8 mouse cellular contexts compared by ENCODE assay signal in genomic region chr9:103201561-103202260, GRCm38 (mm10). TPM values are rescaled to one million over a fixed set of nuclear protein-coding genes. Genes with fewer than 3 reads are reported as not detected.
DNase-seq lines count a peak whose midpoint lies in the region; ATAC-seq and TF ChIP-seq lines count a peak whose summit lies in the region.

Gene Srprb, minus strand, starts transcription at chr9:103202137.

- peak within 1 kb of the TSS; percentile 93 for H3ac ChIP-seq in C2C12 (ENCODE audit: control insufficient read depth, insufficient read length, low read depth)
- peak within 1 kb of the TSS; percentile 74 for H3ac ChIP-seq in myocyte (ENCODE audit: control insufficient read depth, insufficient read length)

- DNase-seq in brain, embryonic 14.5 days (ENCODE audit: low read depth) = peak; percentile 97
- peak; percentile 84 for DNase-seq in liver, adult 2 months (ENCODE audit: extremely low read depth, low read depth, low spot score)
- peak; percentile 91 for DNase-seq in splenic B cell, adult 2 months (ENCODE audit: low read depth, low spot score)

- peak within 1 kb of the TSS; percentile 72 for H3K4me3 ChIP-seq in C2C12 (ENCODE audit: insufficient read depth, poor library complexity, severe bottlenecking)
- H3K4me3 ChIP-seq in erythroblast, embryonic 14.5 days (replicated peaks) = peak within 1 kb of the TSS; percentile 74
- peak within 1 kb of the TSS; percentile 93 for H3K4me3 ChIP-seq in heart, embryonic 11.5 days (ENCODE audit: low read depth, low read length)
- peak within 1 kb of the TSS; percentile 89 for H3K4me3 ChIP-seq in kidney, embryonic 16.5 days (ENCODE audit: low read length)
- H3K4me3 ChIP-seq in liver, adult 2 months (ENCODE audit: insufficient read depth, low read depth, low read length) = peak within 1 kb of the TSS; percentile 96
- peak within 1 kb of the TSS; percentile 32 for H3K4me3 ChIP-seq in myocyte

- peaks cover 4% of the 10 kb centered on the region for H3K9me3 ChIP-seq in erythroblast, embryonic 14.5 days (ENCODE audit: control insufficient read depth, low read length)
- H3K9me3 ChIP-seq in heart, embryonic 11.5 days (replicated peaks; ENCODE audit: control insufficient read depth, low read length) = no peaks in the 10 kb centered on the region
- no peaks in the 10 kb centered on the region for H3K9me3 ChIP-seq in kidney, embryonic 16.5 days (ENCODE audit: low read length)

- no peak for TF ChIP-seq CTCF in C2C12 (IDR thresholded peaks at IDR 0.05; ENCODE audit: control insufficient read depth, insufficient read depth, insufficient read length)
- TF ChIP-seq CTCF in brain, embryonic 14.5 days (IDR thresholded peaks at IDR 0.05; ENCODE audit: borderline replicate concordance, extremely low read depth, insufficient read depth, insufficient read length) = no peak
- no peak for TF ChIP-seq CTCF in liver, adult 2 months (IDR thresholded peaks at IDR 0.05; ENCODE audit: low read depth, low read length)

- H3K27me3 ChIP-seq in C2C12 (ENCODE audit: control insufficient read depth, insufficient read depth, insufficient read length) (no peaks in the 10 kb centered on the region), myocyte (ENCODE audit: control insufficient read depth, insufficient read depth, insufficient read length) (no peaks in the 10 kb centered on the region)
- H3K27me3 ChIP-seq in erythroblast, embryonic 14.5 days (ENCODE audit: control insufficient read depth) = no peaks in the 10 kb centered on the region
- H3K27me3 ChIP-seq in heart, embryonic 11.5 days (ENCODE audit: control insufficient read depth, insufficient read depth, low read length) = no peaks in the 10 kb centered on the region
- H3K27me3 ChIP-seq in kidney, embryonic 16.5 days (ENCODE audit: insufficient read depth, low read length) = no peaks in the 10 kb centered on the region
- H3K27me3 ChIP-seq in liver, adult 2 months (ENCODE audit: control insufficient read depth, insufficient read depth, low read length) = no peaks in the 10 kb centered on the region
- H3K27me3 ChIP-seq in splenic B cell, adult 2 months (ENCODE audit: control insufficient read depth, insufficient read depth, low read length, poor library complexity, severe bottlenecking) = no peaks in the 10 kb centered on the region

- TF ChIP-seq POLR2A in brain, embryonic 14.5 days (IDR thresholded peaks at IDR 0.05; ENCODE audit: borderline replicate concordance, extremely low read depth, insufficient read depth, insufficient read length, poor library complexity, severe bottlenecking) = peak; percentile 29; the same call in 1 of the 2 replicates
- TF ChIP-seq POLR2A in liver, adult 2 months (IDR thresholded peaks at IDR 0.05; ENCODE audit: extremely low read depth, insufficient read depth, low read length) = 0 out of 2 replicates have a peak, but pooled peaks have one; percentile 19
- TF ChIP-seq POLR2A in myocyte (IDR thresholded peaks at IDR 0.05; ENCODE audit: insufficient read length, low read depth) = peak; percentile 75

- peak within 1 kb of the TSS; percentile 85 for H3K9ac ChIP-seq in heart, embryonic 11.5 days (ENCODE audit: low read depth, low read length)
- peak within 1 kb of the TSS; percentile 94 for H3K9ac ChIP-seq in kidney, embryonic 16.5 days (replicated peaks; ENCODE audit: low read length)
- H3K9ac ChIP-seq in liver, adult 2 months (ENCODE audit: low read depth, low read length) = peak within 1 kb of the TSS; percentile 94

- H3K79me2 ChIP-seq in C2C12 (ENCODE audit: control insufficient read depth, insufficient read depth) (peaks cover 19% of the 10 kb centered on the region), myocyte (ENCODE audit: control insufficient read depth, insufficient read depth) (peaks cover 5% of the 10 kb centered on the region)
- H3K79me2 ChIP-seq in liver, adult 2 months (ENCODE audit: control insufficient read depth, insufficient read depth, low read length) = no peaks in the 10 kb centered on the region

- H3K79me3 ChIP-seq in C2C12 (ENCODE audit: low read depth) = peaks cover 12% of the 10 kb centered on the region

- H3K36me3 ChIP-seq in C2C12 (ENCODE audit: control insufficient read depth, insufficient read depth) (peaks cover 17% of the 10 kb centered on the region), myocyte (ENCODE audit: control insufficient read depth, insufficient read depth) (peaks cover 16% of the 10 kb centered on the region)
- peaks cover 29% of the 10 kb centered on the region for H3K36me3 ChIP-seq in erythroblast, embryonic 14.5 days (ENCODE audit: control insufficient read depth)
- peaks cover 13% of the 10 kb centered on the region for H3K36me3 ChIP-seq in heart, embryonic 11.5 days (ENCODE audit: control insufficient read depth, insufficient read depth, low read length)
- peaks cover 23% of the 10 kb centered on the region for H3K36me3 ChIP-seq in kidney, embryonic 16.5 days (ENCODE audit: insufficient read depth, low read length)
- peaks cover 15% of the 10 kb centered on the region for H3K36me3 ChIP-seq in liver, adult 2 months (ENCODE audit: control insufficient read depth, insufficient read depth, low read length)
- peaks cover 2% of the 10 kb centered on the region for H3K36me3 ChIP-seq in splenic B cell, adult 2 months (ENCODE audit: control insufficient read depth, insufficient read depth, low read length, poor library complexity, severe bottlenecking)

- H3K4me2 ChIP-seq in heart, embryonic 11.5 days = peak within 1 kb of the TSS; percentile 77
- H3K4me2 ChIP-seq in kidney, embryonic 16.5 days (replicated peaks; ENCODE audit: low read depth, low read length) = peak within 1 kb of the TSS; percentile 77
- H3K4me2 ChIP-seq in myocyte (ENCODE audit: low read depth) = peak within 1 kb of the TSS; percentile 86

- WGBS in heart, embryonic 11.5 days (ENCODE audit: insufficient replicate concordance) = under 1% methylated on average over 45 of the region's 45 CpGs
- 0% methylated on average over 45 of the region's 45 CpGs for WGBS in kidney, embryonic 16.5 days
- 1% methylated on average over 45 of the region's 45 CpGs for WGBS in liver, adult 2 months

- H3K4me1 ChIP-seq in erythroblast, embryonic 14.5 days (ENCODE audit: control insufficient read depth) = peaks cover 28% of the 10 kb centered on the region
- H3K4me1 ChIP-seq in heart, embryonic 11.5 days (ENCODE audit: control insufficient read depth, insufficient read depth, low read length) = peaks cover 3% of the 10 kb centered on the region; the same call in 1 of the 2 replicates
- H3K4me1 ChIP-seq in kidney, embryonic 16.5 days (ENCODE audit: insufficient read depth, low read length) = peaks cover 5% of the 10 kb centered on the region
- H3K4me1 ChIP-seq in liver, adult 2 months (ENCODE audit: control insufficient read depth, insufficient read depth, low read length) = 0 out of 2 replicates have a peak, but pooled peaks cover 3% of the 10 kb centered on the region

- ATAC-seq in heart, embryonic 11.5 days (replicated peaks; ENCODE audit: insufficient number of reproducible peaks, low FRiP score, low TSS enrichment) = peak; percentile 98
- ATAC-seq in kidney, embryonic 16.5 days (ENCODE audit: low FRiP score, low TSS enrichment) = peak; percentile 99

- peak within 1 kb of the TSS; percentile 89 for H3K27ac ChIP-seq in heart, embryonic 11.5 days (ENCODE audit: low read depth, low read length)
- H3K27ac ChIP-seq in kidney, embryonic 16.5 days (ENCODE audit: low read length) = peak within 1 kb of the TSS; percentile 81
- H3K27ac ChIP-seq in liver, adult 2 months (replicated peaks; ENCODE audit: insufficient read depth, low read depth, low read length) = no peak within 1 kb of the TSS; the same call in 1 of the 2 replicates

TF ChIP-seq in C2C12, 6 proteins besides CTCF, POLR2A, EP300 and RAD21:
- peak; percentile 25 for TF ChIP-seq MAX (IDR thresholded peaks at IDR 0.05)
- TF ChIP-seq MYOD1 (IDR thresholded peaks at IDR 0.05; ENCODE audit: control insufficient read depth, insufficient read length, low read depth) = no peak

TF ChIP-seq in myocyte, 11 proteins besides CTCF, POLR2A, EP300 and RAD21:
- TF ChIP-seq POLR2AphosphoS2 (IDR thresholded peaks at IDR 0.05; ENCODE audit: insufficient read length, low read depth) (peak; percentile 78), E2F4 (IDR thresholded peaks at IDR 0.05; ENCODE audit: insufficient read depth) (peak; percentile 35), MYOD1 (IDR thresholded peaks at IDR 0.05; ENCODE audit: control insufficient read depth in 1 of 3, insufficient read length in 2 of 3, low read depth in 2 of 3) (no peak), MYOG (IDR thresholded peaks at IDR 0.05; ENCODE audit: control insufficient read depth in 1 of 3, insufficient read depth in 1 of 3, insufficient read length in 2 of 3, low read depth in 2 of 3) (peak in 1 of 3 experiments; percentile 22)

RNA-seq across cellular contexts. Expression of gene Srprb, which starts in this region (rescaled TPM):
- polyA plus RNA-seq in C2C12 (2012; fragmentation: generic; extraction: Trizol) = 66.8 TPM
- 58.0 and 59.4 TPM in 2 replicates for polyA plus RNA-seq in brain, embryonic 14.5 days (2012; rRNA removed)
- 1.1 and 1.7 TPM in 2 replicates for polyA plus RNA-seq in erythroblast, embryonic 14.5 days (2012)
- 47.3 and 50.6 TPM in 2 replicates for polyA plus RNA-seq in heart, embryonic 11.5 days (2014; fragmentation: Nextera tagmentation; extraction: Ambion mirVana)
- polyA plus RNA-seq in kidney, embryonic 16.5 days (2015; fragmentation: Nextera tagmentation; extraction: Ambion mirVana) = 71.6 and 76.4 TPM in 2 replicates
- total RNA-seq in liver, adult 2 months (2014; rRNA removed) = 8.5 and 10.7 TPM in 2 replicates
- polyA plus RNA-seq in liver, adult 2 months (2012; rRNA removed) = 16.8 and 22.8 TPM in 2 replicates
- polyA plus RNA-seq in myocyte (2012; fragmentation: generic; extraction: Trizol) = 60.2 TPM

Comparison
In these comparisons a context has a peak if more than half of its experiments do, and no peak if none do; other contexts are left out.
1. H3K4me3 ChIP-seq: peak in every context shown above with its lines; median percentile 96 in liver, adult 2 months; 93 in heart, embryonic 11.5 days; 89 in kidney, embryonic 16.5 days; 74 in erythroblast, embryonic 14.5 days; 72 in C2C12; 32 in myocyte.
2. POLR2A ChIP-seq: peak in every context shown above with its lines; median percentile 75 in myocyte; 29 in brain, embryonic 14.5 days; 19 in liver, adult 2 months.